Mouse (Mus musculus): ENCODE data around the gene Rpl37a. TPM values are rescaled to one million over a fixed set of nuclear protein-coding genes. Genes with fewer than 3 reads are reported as not detected.

Rpl37a gene
- 1,000 to 10,000 TPM; 1,830 to 2,995 (median 2,931) TPM for polyA plus RNA-seq (2017; shearing (Covaris generic))

- peak; percentile 91 for ATAC-seq
These were observed at the start of gene Rpl37a for GRCm38 (mm10) chr1:72710753-72711653. Gene Rpl37a, plus strand, starts transcription at chr1:72711290.

- ATAC-seq: no peak
These were observed 38.0 kb upstream of the Rpl37a start for GRCm38 (mm10) chr1:72673070-72673469.

GRCm38 (mm10) chr1:72696256-72696655 is 14.8 kb upstream of the Rpl37a start:
- ATAC-seq: no peak

GRCm38 (mm10) chr1:72698651-72699050 is 12.4 kb upstream of the Rpl37a start:
- no peak for ATAC-seq

GRCm38 (mm10) chr1:72700479-72700878 is 10.6 kb upstream of the Rpl37a start, which contains the start of gene Ankar:
Gene Ankar, minus strand, starts transcription at chr1:72700579.
- no peak for ATAC-seq

GRCm38 (mm10) chr1:72707525-72707924 is 3.6 kb upstream of the Rpl37a start:
- no peak for ATAC-seq

GRCm38 (mm10) chr1:72711684-72712083 is 594 bp downstream of the Rpl37a start:
- ATAC-seq: no peak

GRCm38 (mm10) chr1:72714547-72714946 is 3.5 kb downstream of the Rpl37a start:
- ATAC-seq: no peak

- no peak for ATAC-seq
These were observed 4.0 kb downstream of the Rpl37a start for GRCm38 (mm10) chr1:72715065-72715464.

GRCm38 (mm10) chr1:72715593-72716361 is 4.7 kb downstream of the Rpl37a start:
- ATAC-seq: no peak

- ATAC-seq: no peak
These were observed 5.3 kb downstream of the Rpl37a start for GRCm38 (mm10) chr1:72716421-72716820.

- peak; percentile 49 for ATAC-seq
These were observed 5.8 kb downstream of the Rpl37a start for GRCm38 (mm10) chr1:72716926-72717325.

- no peak for ATAC-seq
These were observed 6.5 kb downstream of the Rpl37a start for GRCm38 (mm10) chr1:72717540-72717939.

GRCm38 (mm10) chr1:72718846-72719245 is 7.8 kb downstream of the Rpl37a start:
- peak; percentile 64 for ATAC-seq

GRCm38 (mm10) chr1:72720115-72720725 is 9.1 kb downstream of the Rpl37a start:
- ATAC-seq: no peak

GRCm38 (mm10) chr1:72722646-72723045 is 11.6 kb downstream of the Rpl37a start:
- ATAC-seq: no peak

GRCm38 (mm10) chr1:72724354-72724753 is 13.3 kb downstream of the Rpl37a start:
- no peak for ATAC-seq

- no peak for ATAC-seq
These were observed 14.9 kb downstream of the Rpl37a start for GRCm38 (mm10) chr1:72725941-72726340.

- ATAC-seq: no peak
These were observed 17.7 kb downstream of the Rpl37a start for GRCm38 (mm10) chr1:72728781-72729180.

GRCm38 (mm10) chr1:72730126-72730525 is 19.0 kb downstream of the Rpl37a start:
- ATAC-seq: no peak

- ATAC-seq: no peak
These were observed 22.2 kb downstream of the Rpl37a start for GRCm38 (mm10) chr1:72733191-72733691.

GRCm38 (mm10) chr1:72736397-72737125 is 25.5 kb downstream of the Rpl37a start:
- ATAC-seq: no peak
